Mouse (Mus musculus): ENCODE data around the gene Tmbim4. TPM values are rescaled to one million over a fixed set of nuclear protein-coding genes. Genes with fewer than 3 reads are reported as not detected.

Gene Tmbim4
- total RNA-seq (2021), result 100 to 1,000 TPM; 131 to 143 TPM
- long read RNA-seq, experiment 1, transcript Tmbim4-201 (7 exons, 904 nt), result major isoform, 31 of 35 reads
- long read RNA-seq, experiment 1, partial matches to known transcripts, result 0 of 35 reads
- long read RNA-seq, experiment 1, other reads (novel, unspliced or antisense), result 4 of 35 reads
- long read RNA-seq, experiment 2, transcript Tmbim4-201 (7 exons, 904 nt), result major isoform, 146 of 155 reads
- long read RNA-seq, experiment 2, partial matches to known transcripts, result 0 of 155 reads
- long read RNA-seq, experiment 2, other reads (novel, unspliced or antisense), result 7 of 155 reads

GRCm38 (mm10) chr10:120201131-120201921 lies at the start of gene Tmbim4:
Gene Tmbim4, plus strand, starts transcription at chr10:120201590.
- peak; percentile 74 to 78 for DNase-seq (ENCODE audit: low spot score in 2 of 2)

DNA sequence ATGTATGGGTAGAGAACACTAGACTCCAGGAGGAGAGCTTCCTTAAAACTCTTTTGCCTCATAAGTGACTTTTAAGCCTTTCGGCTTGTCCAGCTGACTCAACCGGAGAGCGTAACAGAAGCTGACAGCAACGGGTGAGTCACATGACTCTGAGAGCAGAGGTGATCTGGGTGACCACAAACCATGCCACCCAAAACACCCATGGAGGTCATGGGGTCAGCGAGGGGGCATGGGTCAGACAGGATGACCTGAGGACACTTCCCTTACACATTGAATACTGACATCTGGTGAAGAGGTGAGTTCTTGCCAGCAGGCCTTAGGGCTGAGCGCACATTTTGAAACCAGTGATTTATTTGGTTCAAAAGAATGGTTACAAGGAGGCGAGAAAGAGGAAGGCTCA lies 49.7 kb upstream of the Tmbim4 start:
- DNase-seq (ENCODE audit: low spot score in 2 of 2), result no peak

DNA sequence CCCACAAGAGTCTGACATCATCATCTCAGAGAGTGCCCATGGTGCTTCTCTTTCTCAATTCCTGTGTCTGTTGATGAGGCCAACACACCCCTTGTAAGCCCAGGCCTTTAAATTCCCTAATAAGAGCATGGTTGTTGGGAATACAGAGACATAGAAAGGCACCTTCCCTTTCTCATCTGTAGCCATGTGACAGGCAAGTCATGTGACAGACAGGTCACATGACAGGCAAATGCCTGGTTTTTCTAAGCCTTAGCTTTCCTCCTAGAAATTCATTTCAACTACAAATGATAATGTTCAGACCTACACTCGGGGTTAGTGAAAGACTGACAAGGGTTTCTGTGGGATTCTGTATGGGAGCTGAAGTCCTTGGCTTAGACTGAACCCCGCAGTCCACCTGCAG lies 47.5 kb upstream of the Tmbim4 start:
- DNase-seq (ENCODE audit: low spot score in 2 of 2), result no peak

GRCm38 (mm10) chr10:120160533-120160932 lies 40.9 kb upstream of the Tmbim4 start:
- DNase-seq (ENCODE audit: low spot score in 2 of 2), result no peak

DNA sequence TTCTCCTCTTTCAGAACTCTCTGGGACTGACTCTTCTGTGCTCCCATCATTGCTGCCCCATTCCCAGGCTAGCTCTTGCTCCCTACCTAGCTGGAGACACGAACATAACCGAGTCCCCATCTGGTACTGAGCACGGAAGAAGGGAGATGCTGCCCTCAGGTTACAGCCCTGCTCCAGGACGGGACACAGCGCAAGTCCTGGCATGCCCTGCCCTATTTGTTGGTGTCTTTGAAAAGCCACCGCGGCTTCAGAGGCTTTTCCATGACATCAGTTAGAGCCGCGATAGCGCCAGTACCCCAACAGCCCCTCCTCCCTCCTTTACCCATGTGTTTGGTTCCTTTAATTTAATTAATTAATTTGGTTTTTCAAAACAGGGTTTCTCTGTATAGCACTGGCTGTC lies 38.5 kb upstream of the Tmbim4 start:
- no peak for DNase-seq (ENCODE audit: low spot score in 2 of 2)

- DNase-seq (ENCODE audit: low spot score in 2 of 2), result no peak
Observed at GRCm38 (mm10) chr10:120163490-120163889, 37.9 kb upstream of the Tmbim4 start.

GRCm38 (mm10) chr10:120164931-120165792 lies 36.2 kb upstream of the Tmbim4 start:
- DNase-seq (ENCODE audit: low spot score in 2 of 2), result no peak

GRCm38 (mm10) chr10:120165793-120166503 lies 35.4 kb upstream of the Tmbim4 start:
- no peak for DNase-seq (ENCODE audit: low spot score in 2 of 2)

DNA sequence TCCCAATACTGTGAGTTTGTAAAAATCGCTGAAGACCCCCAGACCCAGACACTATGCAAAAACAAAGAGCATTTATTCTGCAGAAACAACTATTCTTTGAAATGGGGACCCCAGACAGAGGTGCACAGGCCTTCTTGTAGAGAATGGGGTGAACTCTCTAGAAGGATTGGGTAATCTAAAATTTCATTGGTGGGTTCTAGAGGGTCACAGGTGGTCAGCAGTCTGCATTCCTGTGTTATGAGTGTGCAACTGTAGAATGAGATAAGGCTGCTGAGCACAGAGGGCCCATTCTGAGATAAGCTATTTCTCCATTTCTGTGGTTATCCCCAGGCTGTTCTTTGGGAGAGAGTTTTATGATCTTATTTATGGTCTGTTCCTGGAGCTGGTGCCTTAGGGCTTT lies 33.3 kb upstream of the Tmbim4 start:
- no peak for DNase-seq (ENCODE audit: low spot score in 2 of 2)

DNA sequence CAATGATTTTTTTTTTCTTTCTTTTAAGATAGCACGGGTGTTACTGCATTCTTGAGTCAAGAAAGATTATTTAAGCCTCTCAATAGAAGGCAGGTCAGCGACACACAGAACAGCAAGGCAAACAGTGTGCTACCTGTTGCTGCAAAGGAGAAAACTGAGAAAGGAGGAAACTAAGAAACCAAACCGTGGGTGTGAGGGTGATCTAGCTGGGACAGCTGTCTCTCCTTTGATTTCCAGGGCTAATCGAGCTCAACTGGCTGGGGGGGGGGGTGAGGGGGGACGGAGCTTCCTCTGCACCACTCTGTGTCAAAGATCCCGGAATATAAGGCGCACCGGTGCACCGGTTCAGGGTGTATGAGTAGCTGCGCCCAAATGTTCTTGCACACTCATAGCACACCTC lies 32.3 kb upstream of the Tmbim4 start:
- DNase-seq (ENCODE audit: low spot score in 2 of 2), result no peak

DNA sequence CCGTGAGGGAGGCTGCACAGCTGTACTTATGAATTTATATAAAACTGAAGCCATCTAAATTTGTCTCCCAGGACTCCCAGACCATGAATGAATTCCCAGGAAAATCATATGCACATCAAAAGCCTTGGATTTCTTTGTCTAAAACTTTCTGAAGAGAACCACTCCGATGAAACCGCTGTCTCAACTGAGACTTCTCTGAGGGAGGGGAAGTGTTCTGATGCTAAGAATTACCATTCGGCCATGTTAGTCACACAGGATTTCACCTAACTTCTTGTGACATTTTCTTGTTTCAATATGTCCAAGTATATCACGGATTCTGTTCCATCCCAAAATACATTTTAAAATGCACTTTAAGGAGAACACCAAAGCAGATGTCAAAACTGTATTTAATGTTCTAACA lies 31.5 kb upstream of the Tmbim4 start:
- no peak for DNase-seq (ENCODE audit: low spot score in 2 of 2)

GRCm38 (mm10) chr10:120170277-120170676 lies 31.1 kb upstream of the Tmbim4 start:
- no peak for DNase-seq (ENCODE audit: low spot score in 2 of 2)

DNA sequence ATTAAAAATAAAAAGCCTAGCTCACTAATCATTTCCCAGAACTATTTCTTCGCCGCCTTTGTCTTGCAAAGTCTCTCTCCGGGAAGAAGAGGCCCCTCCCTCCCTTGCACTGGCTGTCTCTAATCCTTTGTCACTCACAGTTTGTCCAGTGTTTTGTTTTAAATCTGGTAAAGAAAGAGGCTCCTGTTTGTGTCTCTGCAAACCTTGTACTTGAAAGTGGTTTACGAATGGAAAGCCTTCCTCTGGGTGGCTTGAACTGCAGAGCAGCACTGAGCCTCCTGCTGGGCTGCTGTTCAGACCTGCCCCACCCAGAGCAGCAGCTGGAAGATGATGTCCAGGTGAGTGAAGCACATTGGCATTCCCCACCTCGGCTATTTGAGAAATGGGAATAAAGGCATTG lies 30.1 kb upstream of the Tmbim4 start:
- DNase-seq (ENCODE audit: low spot score in 2 of 2), result no peak

DNA sequence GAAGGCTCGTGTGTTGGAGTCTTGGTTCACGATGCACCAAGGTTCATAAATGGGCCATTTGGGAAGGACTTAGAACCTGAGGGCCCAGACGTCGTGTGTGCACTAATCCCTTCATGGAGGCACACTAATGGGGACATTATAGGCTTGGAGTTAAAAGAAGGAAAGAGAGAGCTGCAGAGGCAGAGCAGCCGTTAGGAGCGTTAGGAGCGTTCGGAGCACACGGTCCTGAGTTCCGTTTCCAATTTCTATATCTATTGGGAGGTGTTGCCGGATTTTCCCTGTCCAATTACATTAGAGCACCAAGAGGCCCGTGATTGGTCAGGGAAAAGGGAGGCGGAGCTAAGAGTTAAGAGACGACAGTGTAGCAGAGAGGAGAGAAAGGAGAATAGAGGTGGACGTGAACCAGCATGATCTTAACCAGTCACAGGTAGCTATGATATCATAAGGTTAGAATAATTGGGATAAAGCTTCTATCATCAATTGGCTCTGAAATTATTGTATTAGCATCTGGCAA lies 27.1 kb upstream of the Tmbim4 start:
- DNase-seq (ENCODE audit: low spot score in 2 of 2), result no peak

DNA sequence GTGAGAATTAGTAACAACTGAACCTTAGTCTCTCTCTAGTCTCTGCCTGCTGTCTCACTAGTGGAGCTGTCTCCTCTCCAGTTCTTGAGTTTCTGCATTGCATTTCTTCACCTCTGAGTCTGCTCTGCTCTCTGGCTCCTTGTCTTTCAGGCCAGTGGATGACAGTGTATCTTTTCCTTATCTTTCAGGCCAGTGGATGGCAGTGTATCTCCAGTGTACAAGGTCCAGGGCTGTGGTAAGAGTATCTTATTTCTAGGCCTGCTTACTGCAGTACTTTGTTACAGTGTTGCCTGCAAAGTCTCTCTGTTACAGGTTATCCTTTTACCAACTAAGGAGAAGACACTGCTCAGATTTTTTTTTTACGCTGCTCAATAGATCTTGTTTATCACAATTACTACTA lies 18.5 kb upstream of the Tmbim4 start:
- DNase-seq (ENCODE audit: low spot score in 2 of 2), result no peak

DNA sequence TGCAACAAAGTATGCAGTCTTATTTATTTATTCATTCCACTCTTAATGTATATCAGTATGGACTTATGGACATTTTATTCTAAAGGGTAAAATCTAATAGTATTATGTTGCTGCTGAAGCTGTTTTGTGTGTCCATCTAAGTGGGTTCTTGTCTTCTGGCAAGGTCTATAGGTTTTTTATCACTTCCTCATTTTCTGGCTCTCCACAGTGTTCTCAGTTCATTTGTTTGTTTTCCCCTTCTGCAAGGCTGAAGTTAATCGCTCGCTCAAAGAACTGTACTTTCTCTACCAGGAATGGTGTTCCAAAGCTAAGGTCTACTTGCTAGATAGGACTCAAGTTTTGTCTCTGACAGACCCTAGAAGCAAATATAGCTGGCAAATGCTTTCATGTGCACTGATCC lies 18.0 kb upstream of the Tmbim4 start:
- DNase-seq (ENCODE audit: low spot score in 2 of 2), result no peak

DNA sequence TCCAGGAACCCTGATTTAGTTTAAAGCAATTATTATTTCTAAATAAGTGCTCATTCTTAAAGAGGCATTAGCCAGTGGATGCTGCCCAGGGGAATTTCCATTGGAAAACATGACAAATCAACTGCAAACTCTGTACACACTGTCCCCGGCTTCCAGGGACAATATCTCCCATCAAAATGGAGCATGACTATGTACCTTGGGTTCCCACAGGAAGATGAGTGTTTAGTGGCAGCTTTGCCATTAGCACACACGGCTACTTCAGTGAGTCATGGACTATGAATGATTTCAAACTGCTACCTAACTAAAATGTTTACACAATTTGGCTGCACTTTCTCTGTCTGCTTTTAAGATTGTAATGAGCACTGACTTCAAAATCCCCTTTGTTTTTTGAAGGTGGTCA lies 12.9 kb upstream of the Tmbim4 start:
- no peak for DNase-seq (ENCODE audit: low spot score in 2 of 2)

GRCm38 (mm10) chr10:120189276-120189675 lies 12.1 kb upstream of the Tmbim4 start:
- no peak for DNase-seq (ENCODE audit: low spot score in 2 of 2)

DNA sequence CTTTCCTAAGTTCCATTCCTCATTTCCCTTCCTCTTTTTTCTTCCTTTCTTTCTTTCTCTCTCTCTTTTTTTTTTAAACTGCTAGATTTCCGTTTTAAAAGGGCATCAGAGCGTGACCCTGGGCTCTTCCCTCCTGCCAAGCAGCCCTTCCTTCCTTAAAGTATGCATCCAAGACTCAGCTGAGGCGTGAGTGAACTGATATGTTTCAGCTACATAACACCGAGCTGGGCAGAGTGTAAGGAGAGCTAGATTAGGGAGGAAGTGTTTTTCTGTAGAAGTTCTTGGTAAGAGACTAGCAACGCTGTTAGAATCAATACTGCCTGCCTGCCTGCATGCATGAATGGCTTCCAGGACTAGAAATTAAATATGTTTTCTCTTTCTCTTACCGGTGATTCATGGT lies 11.6 kb upstream of the Tmbim4 start:
- no peak for DNase-seq (ENCODE audit: low spot score in 2 of 2)

DNA sequence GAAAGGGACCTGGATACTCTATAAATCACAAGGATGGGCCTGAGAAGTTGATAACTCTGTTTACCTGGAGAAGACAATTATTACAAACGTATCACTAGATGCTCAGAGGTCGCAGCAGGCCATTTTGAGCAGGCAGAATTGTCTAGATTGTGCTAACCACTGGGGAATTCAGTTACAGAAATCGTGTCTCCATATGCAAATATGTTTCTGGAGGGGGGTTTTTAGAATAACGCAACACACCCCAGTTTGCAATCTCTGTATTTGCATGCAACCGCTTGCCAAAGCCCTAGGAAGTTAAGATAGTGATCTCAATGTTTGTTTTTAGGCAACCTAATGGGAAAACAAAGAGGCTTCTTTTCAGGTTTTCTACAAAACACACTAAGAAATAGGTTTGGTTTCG lies 10.2 kb upstream of the Tmbim4 start:
- no peak for DNase-seq (ENCODE audit: low spot score in 2 of 2)

- DNase-seq (ENCODE audit: low spot score in 2 of 2), result no peak
Observed at GRCm38 (mm10) chr10:120192278-120192677, 9.1 kb upstream of the Tmbim4 start.

Data from adrenal gland, adult 18-20 months (tissue).